Mouse (Mus musculus) gastrocnemius, postnatal 36 days (tissue): ENCODE data around the gene Ihh. TPM values are rescaled to one million over a fixed set of nuclear protein-coding genes. Genes with fewer than 3 reads are reported as not detected.

ENCODE experiments used
- microRNA-seq, 2 experiments: library from miRNA; unstranded; fragments of <30 nt; microRNA quantifications; one replicate each; pipeline ENCODE4 v1.2.0; 2021
- total RNA-seq, 2 experiments: library from RNA; stranded (reverse); gene quantifications; 2 replicates each; pipeline ENCODE4 v1.2.3; 2021

The Ihh gene
- total RNA-seq, 2 experiments from 2014 or later, result 0.12 to 0.20 TPM

Small RNA genes within 50 kb of the gene (microRNA-seq; reads per million reads assigned to microRNA genes)
- 2.5 to 133 reads per million in 2 experiments for gene Mir375

Other genes starting within 250 kb of the Ihh start
- 10 to 100 TPM; 41.0 to 44.1 TPM for gene Cyp27a1, start 238.1 kb downstream of the Ihh start, total RNA-seq
- gene Prkag3, start 202.5 kb downstream of the Ihh start, total RNA-seq, result 10 to 100 TPM; 63.9 to 90.3 TPM
- under 1 TPM; 0.20 to 0.32 TPM for gene Wnt6, start 179.8 kb downstream of the Ihh start, total RNA-seq
- gene Wnt10a, start 160.2 kb downstream of the Ihh start, total RNA-seq, result not detected
- gene Cdk5r2, start 96.7 kb downstream of the Ihh start, total RNA-seq, result not detected
- gene Fev, start 66.3 kb downstream of the Ihh start, total RNA-seq, result not detected
- gene Cryba2, start 58.5 kb downstream of the Ihh start, total RNA-seq, result not detected
- gene Cfap65, start 16.1 kb downstream of the Ihh start, total RNA-seq, result not detected
- gene Nhej1, start 173.5 kb upstream of the Ihh start, total RNA-seq, result 1 to 10 TPM; 5.3 to 5.4 TPM
- gene Slc23a3, start 182.2 kb upstream of the Ihh start, total RNA-seq, result not detected
- gene Cnppd1, start 191.0 kb upstream of the Ihh start, total RNA-seq, result 10 to 100 TPM; 12.4 to 12.7 TPM
- 1 to 10 TPM; 6.5 to 8.0 TPM for gene Retreg2, start 191.1 kb upstream of the Ihh start, total RNA-seq
- 10 to 100 TPM; 16.3 to 16.7 TPM for gene Zfand2b, start 217.0 kb upstream of the Ihh start, total RNA-seq
- 10 to 100 TPM; 21.4 to 21.6 TPM for gene Abcb6, start 228.7 kb upstream of the Ihh start, total RNA-seq
- gene Ankzf1, start 240.5 kb upstream of the Ihh start, total RNA-seq, result 1 to 10 TPM; 3.8 to 4.7 TPM
- 100 to 1,000 TPM in 1 of 2 experiments, 10 to 100 TPM in 1; 96.6 to 103 TPM for gene Atg9a, start 240.5 kb upstream of the Ihh start, total RNA-seq